Mouse (Mus musculus): ENCODE measurements around the gene Clec12b.
A peak's percentile ranks its signal among the peaks of the same experiment; 100 is the strongest.

The Clec12b gene

GRCm38 (mm10) chr6:129385774-129386173 lies at the start of gene Clec12b:
Gene Clec12b (minus strand): TSS chr6:129385874.
- no peak for DNase-seq (ENCODE audit: low spot score in 2 of 2)

GRCm38 (mm10) chr6:129434239-129434638 lies 48.6 kb upstream of the Clec12b start:
- no peak for DNase-seq (ENCODE audit: low spot score in 2 of 2)

GRCm38 (mm10) chr6:129427281-129427680 lies 41.6 kb upstream of the Clec12b start:
- DNase-seq (ENCODE audit: low spot score in 2 of 2): no peak

GRCm38 (mm10) chr6:129425812-129426211 lies 40.1 kb upstream of the Clec12b start:
- DNase-seq (ENCODE audit: low spot score in 2 of 2): no peak

GRCm38 (mm10) chr6:129425217-129425616 lies 39.5 kb upstream of the Clec12b start:
- no peak for DNase-seq (ENCODE audit: low spot score in 2 of 2)

GRCm38 (mm10) chr6:129423734-129424072 lies 38.0 kb upstream of the Clec12b start:
- peak; percentile 19 to 64 for DNase-seq (ENCODE audit: low spot score in 2 of 2)

- DNase-seq (ENCODE audit: low spot score in 2 of 2): no peak
Observed at GRCm38 (mm10) chr6:129423040-129423733, 37.5 kb upstream of the Clec12b start.

GRCm38 (mm10) chr6:129422311-129422710 lies 36.6 kb upstream of the Clec12b start:
- no peak for DNase-seq (ENCODE audit: low spot score in 2 of 2)

GRCm38 (mm10) chr6:129414177-129414576 lies 28.5 kb upstream of the Clec12b start:
- no peak for DNase-seq (ENCODE audit: low spot score in 2 of 2)

- no peak for DNase-seq (ENCODE audit: low spot score in 2 of 2)
Observed at GRCm38 (mm10) chr6:129408562-129408961, 22.9 kb upstream of the Clec12b start, which contains the start of gene Clec9a. Gene Clec9a (plus strand): TSS chr6:129408862.

GRCm38 (mm10) chr6:129407324-129407723 lies 21.6 kb upstream of the Clec12b start:
- no peak for DNase-seq (ENCODE audit: low spot score in 2 of 2)

- DNase-seq (ENCODE audit: low spot score in 2 of 2): no peak
Observed at GRCm38 (mm10) chr6:129405999-129406398, 20.3 kb upstream of the Clec12b start.

- DNase-seq (ENCODE audit: low spot score in 2 of 2): no peak
Observed at GRCm38 (mm10) chr6:129403391-129403790, 17.7 kb upstream of the Clec12b start.

- no peak for DNase-seq (ENCODE audit: low spot score in 2 of 2)
Observed at GRCm38 (mm10) chr6:129402404-129402803, 16.7 kb upstream of the Clec12b start.

GRCm38 (mm10) chr6:129399945-129400344 lies 14.3 kb upstream of the Clec12b start:
- no peak for DNase-seq (ENCODE audit: low spot score in 2 of 2)

GRCm38 (mm10) chr6:129396997-129397396 lies 11.3 kb upstream of the Clec12b start, which contains the start of gene Clec1b:
Gene Clec1b (plus strand): TSS chr6:129397297.
- no peak for DNase-seq (ENCODE audit: low spot score in 2 of 2)

GRCm38 (mm10) chr6:129393732-129394131 lies 8.1 kb upstream of the Clec12b start:
- DNase-seq (ENCODE audit: low spot score in 2 of 2): no peak

- no peak for DNase-seq (ENCODE audit: low spot score in 2 of 2)
Observed at GRCm38 (mm10) chr6:129393087-129393720, 7.5 kb upstream of the Clec12b start.

- no peak for DNase-seq (ENCODE audit: low spot score in 2 of 2)
Observed at GRCm38 (mm10) chr6:129385000-129385399, 674 bp downstream of the Clec12b start.

- no peak for DNase-seq (ENCODE audit: low spot score in 2 of 2)
Observed at GRCm38 (mm10) chr6:129383466-129383865, 2.2 kb downstream of the Clec12b start.

GRCm38 (mm10) chr6:129381736-129382135 lies 3.9 kb downstream of the Clec12b start:
- no peak for DNase-seq (ENCODE audit: low spot score in 2 of 2)

GRCm38 (mm10) chr6:129380454-129380853 lies 5.2 kb downstream of the Clec12b start:
- DNase-seq (ENCODE audit: low spot score in 2 of 2): no peak

GRCm38 (mm10) chr6:129374937-129375471 lies 10.7 kb downstream of the Clec12b start:
- DNase-seq (ENCODE audit: low spot score in 2 of 2): no peak

All from thymus, postnatal 10 days (tissue).